Mouse (Mus musculus) T-helper 17 cell (primary cell): ENCODE results near the gene Luc7l.

Source experiments
- in situ Hi-C, 2 experiments: fragments of 300-600 bp; cut with MboI, MseI; formaldehyde crosslinking; loops; 1 replicate in 1 of 2; 2 replicates in 1 of 2; pipeline ENCODE4 v1.15.1; 2025; ENCODE audit warnings: high pct_unique_total_duplicates in 2 of 2

Gene Luc7l

GRCm38 (mm10) chr17:26252539-26253251 is at the start of gene Luc7l:
TSS of gene Luc7l (plus strand) at chr17:26252896.
- in situ Hi-C loops = no loop called here

GRCm38 (mm10) chr17:26203321-26203811 is 49.3 kb upstream of the Luc7l start:
- in situ Hi-C loops = no loop called here

DNA sequence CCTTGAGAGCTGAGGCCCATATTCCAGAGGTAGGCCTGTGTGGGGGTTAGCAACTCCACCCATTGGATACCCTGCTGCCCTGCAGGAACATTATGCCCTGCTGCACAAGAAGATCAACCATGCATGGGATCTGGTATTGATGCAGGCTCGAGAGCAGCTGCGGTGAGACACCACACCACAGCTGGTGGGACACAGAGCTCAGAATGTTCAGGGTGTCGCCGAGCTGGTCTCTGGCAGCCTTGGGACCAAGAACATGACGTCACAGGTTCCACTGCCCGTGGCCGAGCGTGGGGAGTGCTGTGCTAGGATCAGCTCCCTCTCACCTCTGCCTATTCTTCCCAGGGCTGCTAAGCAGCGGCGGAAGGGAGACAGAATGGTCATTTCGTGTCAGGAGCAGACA is 47.9 kb upstream of the Luc7l start:
- in situ Hi-C loops = no loop called here

DNA sequence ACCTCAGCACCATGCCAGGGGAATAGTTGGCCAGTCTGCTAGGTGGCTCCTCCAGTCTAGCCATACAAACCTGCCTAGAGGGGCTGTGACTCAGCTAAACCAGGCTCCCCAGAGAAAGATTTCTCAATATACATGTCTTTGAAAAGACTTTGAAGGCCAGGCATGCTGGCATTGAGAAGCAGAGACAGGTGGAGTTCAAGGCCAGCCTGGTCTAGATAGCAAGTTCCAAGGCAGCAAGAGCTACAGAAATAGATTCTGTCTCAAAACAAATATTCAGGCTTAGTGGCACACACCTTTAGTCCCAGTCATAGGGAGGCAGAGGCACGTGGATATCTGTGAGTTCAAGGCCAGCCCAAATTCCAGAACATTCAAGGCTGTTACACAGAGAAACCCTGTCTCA is 46.3 kb upstream of the Luc7l start:
- in situ Hi-C loops = no loop called here

GRCm38 (mm10) chr17:26207686-26208085 is 45.0 kb upstream of the Luc7l start, which contains the start of gene Arhgdig:
TSS of gene Arhgdig (minus strand) at chr17:26207786.
- in situ Hi-C loops = no loop called here

DNA sequence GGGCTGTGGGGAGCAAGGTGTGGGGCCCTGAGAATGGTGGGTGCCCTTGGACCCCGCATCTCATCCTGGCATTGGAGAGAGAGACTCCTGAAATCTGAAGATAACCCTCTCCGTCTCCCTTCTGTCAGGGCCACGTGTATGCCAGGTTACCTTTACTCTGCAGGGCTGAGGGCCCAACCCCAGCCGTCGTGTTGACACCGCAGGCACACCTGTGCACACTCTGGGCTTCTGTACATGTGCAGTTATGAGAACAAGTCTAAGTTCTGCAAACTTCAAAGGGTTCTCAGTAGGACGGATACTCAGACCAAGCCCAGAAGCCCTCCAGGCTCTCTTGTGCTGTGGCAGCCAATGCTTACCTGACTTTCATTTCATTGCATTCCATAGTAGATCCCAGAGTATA is 40.5 kb upstream of the Luc7l start:
- in situ Hi-C loops = no loop called here

DNA sequence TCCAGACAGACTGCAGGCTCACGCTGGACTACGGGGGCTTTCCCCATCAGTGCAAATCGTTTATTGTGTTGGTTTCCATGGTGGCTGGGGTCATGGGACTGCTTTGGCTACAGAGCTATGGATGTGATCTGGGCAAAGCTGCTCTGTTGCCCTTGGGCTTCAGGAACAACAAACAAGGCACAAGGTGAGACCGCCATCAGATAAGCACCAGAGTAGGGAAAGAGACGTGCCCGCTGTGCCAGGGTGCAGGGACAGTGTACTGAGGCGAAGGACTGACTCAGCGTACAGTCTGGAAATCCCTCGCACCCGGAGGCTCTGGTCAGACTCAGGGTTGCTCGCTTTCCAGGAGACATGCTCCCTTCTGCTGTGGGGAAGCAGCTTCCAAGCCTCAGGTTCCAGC is 40.0 kb upstream of the Luc7l start:
- in situ Hi-C loops = no loop called here

GRCm38 (mm10) chr17:26221508-26221907 is 31.2 kb upstream of the Luc7l start:
- in situ Hi-C loops = no loop called here

- in situ Hi-C loops = no loop called here
Measured at GRCm38 (mm10) chr17:26225150-26225549, 27.5 kb upstream of the Luc7l start.

DNA sequence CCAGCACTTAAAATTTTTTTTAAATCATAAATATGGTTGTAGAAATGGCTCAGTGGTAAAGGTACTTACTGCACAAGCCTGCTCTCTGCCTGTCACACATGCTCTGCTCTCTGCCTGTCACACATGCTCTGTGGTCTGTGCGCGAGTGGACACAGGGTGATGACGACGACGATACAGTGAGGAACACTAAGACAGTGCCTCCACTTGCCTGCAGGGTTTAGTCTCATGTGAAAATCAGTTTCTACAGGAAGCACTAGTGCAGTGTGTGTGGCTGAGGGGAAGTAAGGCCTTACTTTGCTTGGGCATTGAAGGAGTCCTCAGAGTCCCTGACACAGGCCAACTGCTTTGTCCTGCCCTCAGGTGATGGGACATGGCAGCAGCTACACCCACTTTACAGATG is 22.9 kb upstream of the Luc7l start:
- in situ Hi-C loops = no loop called here

DNA sequence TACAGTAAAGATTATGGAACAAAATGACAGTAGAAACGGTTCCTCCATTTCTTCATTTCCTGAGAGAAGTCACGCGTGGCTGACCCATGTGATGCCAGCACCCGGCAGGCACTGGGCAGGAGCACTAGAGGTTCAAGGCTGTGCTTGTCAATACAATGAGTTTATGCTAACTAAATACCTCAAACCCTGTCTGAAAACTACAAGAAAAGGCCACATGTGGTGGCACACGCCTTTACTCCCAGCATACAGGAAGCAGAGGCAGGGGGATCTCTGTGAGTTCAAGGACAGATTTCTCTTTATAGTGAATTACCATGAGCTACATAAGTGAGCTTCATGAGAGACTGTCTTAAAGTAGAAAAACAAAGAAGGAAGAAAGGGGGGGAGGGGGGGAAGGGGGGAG is 21.5 kb upstream of the Luc7l start:
- in situ Hi-C loops = no loop called here

DNA sequence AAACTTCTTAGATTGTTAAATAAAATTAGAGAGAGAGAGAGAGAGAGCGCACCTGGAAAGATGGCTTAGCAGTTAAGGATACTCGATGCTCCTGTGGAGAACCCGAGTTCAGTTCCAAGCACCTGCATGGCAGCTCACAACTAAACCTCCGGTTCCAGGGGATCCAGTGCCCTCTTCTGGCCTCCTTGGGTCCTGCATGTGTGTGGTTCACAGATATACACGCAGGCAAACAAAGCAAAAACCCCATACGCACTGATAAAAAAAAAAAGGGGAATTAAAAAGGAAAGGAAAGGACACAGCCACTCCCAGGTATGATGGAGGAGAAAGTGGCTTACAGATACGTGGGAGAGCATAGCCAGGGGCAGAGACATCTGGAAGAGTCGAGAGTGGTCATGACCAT is 19.8 kb upstream of the Luc7l start:
- in situ Hi-C loops = no loop called here

DNA sequence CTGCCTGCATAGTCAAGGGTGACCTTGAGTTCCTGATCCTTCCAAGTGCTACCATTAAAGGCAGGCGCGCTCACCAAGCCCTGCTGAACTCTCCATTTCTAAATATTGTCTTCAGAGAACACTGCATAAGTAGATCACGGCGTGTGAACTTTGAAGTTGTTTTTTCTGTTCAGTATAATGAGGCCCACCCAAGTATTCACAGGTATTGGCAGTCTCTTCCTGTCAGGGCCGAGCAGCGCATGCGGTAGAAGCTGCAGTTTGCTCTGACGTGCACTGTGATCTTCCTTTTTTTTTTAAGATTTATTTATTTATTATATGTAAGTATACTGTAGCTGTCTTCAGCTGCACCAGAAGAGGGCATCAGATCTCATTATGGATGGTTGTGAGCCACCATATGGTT is 18.3 kb upstream of the Luc7l start:
- in situ Hi-C loops = no loop called here

- in situ Hi-C loops = no loop called here
Measured at GRCm38 (mm10) chr17:26235077-26235815, 17.4 kb upstream of the Luc7l start.

DNA sequence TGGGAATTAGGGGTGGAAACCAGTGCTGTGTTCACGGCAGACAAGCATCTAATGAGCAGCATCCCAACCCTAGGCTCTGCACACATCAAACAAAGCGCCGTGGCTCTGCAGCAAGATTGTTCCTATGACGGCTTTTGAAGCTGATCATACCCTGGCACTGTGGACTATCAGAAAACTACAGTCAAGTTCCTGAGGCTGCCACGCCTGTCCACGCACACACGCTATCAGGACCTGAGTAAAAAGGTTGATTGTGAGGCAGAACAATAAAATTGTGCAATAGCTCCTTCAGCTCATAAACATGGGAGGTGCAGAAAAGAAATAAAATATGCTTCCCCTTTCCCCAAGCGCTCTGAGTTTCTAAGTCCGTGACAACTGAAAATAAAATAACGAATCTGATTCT is 15.0 kb upstream of the Luc7l start:
- in situ Hi-C loops = no loop called here

DNA sequence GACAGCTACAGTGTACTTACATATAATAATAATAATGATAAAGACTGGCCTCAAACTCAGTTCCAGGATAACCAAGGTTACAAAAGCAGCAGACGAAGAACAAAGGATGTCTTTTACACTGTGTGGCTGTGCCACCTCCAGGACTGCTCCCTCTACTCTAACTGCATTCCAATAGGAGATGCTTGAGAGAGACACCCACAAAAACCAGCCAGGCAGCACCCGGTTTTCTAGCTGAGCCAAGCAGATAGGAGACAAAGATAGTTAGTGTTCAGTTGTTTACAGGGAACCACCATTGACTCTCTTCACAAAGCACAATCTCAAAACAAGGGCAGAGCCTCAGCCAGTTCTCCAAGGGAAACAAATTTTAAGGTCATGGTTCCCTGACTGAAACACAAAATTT is 13.1 kb upstream of the Luc7l start:
- in situ Hi-C loops = no loop called here

- in situ Hi-C loops = no loop called here
Measured at GRCm38 (mm10) chr17:26240120-26240790, 12.4 kb upstream of the Luc7l start.

GRCm38 (mm10) chr17:26240990-26241389 is 11.7 kb upstream of the Luc7l start:
- in situ Hi-C loops = no loop called here

DNA sequence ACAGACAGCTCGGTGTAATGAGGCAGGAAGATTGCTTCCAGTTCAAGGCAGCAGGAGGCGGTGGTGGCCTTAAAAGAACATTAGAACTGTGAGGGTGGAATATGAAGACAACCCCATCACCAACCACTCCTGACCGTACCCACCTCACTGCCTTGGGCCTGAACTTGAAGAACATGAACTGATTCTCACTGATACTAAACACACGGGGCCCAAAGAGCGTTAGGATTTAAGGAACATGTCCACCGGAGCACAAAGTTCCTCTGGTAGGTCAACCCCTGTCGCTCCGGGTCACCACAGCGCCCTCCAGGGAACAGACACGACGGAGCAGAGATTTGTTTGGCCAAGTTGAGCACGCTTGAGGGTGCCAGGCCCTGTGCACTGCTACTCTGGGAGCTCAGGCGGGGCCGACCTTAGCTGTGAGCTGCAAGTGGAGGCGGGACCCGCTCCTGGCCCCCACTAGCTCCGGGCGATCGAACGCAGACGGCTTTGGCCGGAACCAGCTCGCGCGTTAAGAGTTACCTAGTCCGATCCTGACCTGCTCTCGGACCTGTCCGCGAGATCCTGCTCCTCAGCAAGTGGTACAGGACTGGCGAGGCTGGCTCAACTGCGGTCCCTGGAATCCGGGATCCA is 9.1 kb upstream of the Luc7l start:
- in situ Hi-C loops = no loop called here

GRCm38 (mm10) chr17:26244101-26244841 is 8.4 kb upstream of the Luc7l start, which contains the start of gene Fam234a:
TSS of gene Fam234a (minus strand) at chr17:26244242.
- in situ Hi-C loops = no loop called here

DNA sequence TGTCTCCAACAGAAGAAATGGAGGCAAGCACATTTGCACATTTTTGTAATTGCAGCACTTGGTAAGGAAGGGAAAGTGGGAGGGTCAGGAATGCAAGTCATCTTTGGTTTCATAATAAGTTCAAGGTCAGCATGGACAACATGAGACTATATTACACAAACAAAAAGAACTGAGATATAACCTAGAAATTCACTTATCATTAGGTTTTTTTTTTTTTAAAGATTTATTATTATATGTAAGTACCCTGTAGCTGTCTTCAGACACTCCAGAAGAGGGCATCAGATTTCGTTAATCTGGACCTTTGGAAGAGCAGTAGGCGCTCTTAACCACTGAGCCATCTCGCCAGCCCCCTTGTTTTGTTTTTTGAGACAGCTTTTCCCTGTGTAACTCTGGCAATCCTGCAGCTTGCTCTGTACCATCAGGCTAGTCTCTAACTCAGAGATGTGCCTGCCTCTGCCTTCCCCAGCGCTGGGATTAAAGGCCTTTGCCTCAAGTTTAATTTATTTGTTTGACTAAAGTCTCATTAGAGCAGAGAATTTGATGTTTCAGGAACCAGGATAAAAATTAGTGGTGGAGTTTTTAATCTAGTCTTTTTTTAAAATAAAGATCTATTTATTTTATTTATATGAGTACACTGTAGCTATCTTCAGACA is 684 bp upstream of the Luc7l start:
- in situ Hi-C loops = no loop called here
